Mouse (Mus musculus): ENCODE results near the gene Zdhhc13.

The Zdhhc13 gene

DNA sequence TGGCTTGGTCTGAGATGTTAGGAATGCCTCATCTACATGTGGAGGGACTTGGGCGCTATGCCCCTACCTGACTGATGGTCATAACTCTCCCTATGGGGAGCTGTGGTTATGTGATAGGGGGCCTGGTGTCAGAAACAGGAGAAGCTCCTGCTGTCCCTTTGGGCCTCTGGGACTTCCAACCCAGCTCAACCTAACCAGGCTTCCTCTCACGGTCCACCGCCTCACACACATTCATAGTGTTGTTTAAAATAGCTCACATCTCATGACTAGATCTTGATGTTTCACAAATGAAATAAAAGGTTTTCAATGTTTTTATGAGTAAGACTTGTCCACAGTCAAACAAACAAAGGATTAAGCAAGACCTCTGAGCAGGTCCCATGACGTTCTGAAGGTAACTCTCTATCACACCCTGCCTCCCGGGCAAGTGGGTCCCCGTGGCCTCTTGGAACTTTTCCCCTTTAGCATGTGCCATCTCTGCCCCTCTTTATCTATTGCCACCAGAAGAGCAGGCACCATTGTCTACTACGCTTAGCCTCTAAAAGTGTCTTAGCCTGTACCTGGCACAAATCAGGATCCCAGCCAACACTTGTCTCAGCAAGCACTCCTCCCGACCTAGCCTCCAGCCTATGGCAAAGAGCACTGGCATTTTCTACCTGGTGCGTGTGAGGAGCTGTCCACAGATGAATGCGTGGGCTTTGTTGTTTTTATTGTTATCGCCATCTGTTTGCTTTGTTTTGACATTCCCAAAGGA lies 3.9 kb upstream of the Zdhhc13 start:
- DNase-seq (ENCODE audit: low spot score), result no peak

DNA sequence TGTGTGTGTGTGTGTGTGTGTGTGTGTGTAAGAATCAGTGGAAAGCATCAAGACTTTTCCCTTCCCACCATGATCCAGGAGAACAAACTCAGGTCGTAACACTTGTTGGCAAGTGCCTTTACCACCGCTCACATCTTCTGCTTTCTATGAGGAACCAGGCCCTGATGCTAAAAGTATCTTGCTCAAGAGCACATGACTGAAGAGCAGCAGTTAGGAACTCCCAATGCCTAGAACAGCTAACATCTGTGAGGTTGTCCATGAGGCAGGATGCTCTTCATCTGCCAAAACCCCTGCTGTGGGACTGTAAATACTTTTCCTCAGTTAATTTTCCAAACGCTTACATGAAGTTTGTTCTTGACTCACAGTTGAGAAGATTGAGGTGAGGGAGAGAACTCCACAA lies 455 bp upstream of the Zdhhc13 start:
- DNase-seq (ENCODE audit: low spot score), result peak; percentile 48

DNA sequence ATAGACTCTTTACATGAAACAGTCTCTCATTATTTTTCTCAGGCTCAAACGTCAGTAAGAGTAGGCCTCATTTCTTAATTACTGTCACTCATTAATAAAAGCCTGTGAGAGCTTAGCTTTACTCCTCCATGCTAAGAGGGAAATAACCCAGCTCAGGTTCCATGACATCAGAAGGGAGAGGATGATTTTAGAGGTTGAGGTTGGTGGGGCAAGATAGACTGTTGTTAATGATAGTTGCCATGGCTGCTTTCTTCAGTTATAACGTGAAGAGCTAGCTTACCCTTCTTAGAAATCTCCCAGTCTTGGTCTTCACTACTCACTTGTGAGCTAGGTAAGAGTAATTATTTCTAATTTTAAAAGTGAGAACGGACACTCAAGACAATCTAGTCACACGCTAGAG lies 1.3 kb downstream of the Zdhhc13 start:
- no peak for DNase-seq (ENCODE audit: low spot score)

DNA sequence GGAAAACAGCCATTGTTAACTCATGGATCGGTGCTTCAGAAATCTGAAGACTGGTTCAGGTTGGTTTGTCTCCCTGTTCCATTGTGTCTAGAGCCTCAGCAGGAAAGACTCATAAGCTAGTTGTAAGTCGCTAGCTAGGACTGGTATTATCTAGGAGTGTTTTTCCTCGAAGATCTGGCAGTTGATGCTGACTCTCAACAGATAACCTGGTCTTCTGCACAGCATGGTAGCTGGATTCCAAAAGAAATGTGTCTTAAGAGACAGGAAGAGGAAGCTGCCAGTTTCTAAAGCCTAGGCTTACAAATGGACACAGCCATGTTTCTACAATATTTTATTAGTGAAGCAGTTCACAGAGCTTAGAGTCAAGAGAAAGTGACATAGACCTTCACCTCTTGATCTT lies 2.6 kb downstream of the Zdhhc13 start:
- no peak for DNase-seq (ENCODE audit: low spot score)

DNA sequence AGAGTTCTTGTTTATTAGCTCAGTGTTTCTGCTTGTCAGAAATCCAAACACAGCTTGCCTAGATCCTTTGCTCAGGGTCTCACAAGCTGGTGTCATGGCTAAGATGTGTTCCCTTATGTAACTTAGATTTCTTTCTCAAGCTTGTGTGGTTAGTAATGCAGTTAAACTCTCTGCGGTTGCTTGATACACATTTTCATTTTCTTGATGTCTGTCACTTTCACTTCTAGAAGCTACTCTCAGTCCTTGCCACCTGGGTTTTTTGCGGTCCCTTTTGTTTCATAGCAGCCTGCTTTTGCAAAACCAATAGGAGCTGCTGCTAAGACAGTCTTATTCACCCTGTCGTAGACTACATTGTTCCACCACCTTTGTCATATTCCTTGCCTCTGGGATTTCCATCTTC lies 6.3 kb downstream of the Zdhhc13 start:
- no peak for DNase-seq (ENCODE audit: low spot score)

DNA sequence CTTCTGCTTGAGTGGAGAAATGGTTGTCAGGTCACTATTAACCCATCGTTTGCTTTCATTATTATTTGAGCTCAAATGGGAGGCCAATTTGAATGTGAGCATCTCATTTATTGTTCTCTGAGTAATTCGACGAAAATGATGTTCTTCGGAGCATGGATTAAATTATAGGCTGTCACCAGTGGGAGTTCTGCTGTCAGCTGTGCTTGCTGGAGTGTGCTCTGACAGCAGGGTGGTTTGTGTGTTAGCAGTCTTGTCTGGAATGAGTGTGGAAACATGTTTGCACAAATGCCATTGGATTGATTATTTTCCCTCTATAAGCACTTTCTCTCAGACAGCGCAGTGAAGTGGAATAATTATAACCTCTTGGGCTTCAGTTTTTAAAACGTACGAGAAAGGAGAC lies 14.6 kb downstream of the Zdhhc13 start:
- DNase-seq (ENCODE audit: low spot score), result no peak

DNA sequence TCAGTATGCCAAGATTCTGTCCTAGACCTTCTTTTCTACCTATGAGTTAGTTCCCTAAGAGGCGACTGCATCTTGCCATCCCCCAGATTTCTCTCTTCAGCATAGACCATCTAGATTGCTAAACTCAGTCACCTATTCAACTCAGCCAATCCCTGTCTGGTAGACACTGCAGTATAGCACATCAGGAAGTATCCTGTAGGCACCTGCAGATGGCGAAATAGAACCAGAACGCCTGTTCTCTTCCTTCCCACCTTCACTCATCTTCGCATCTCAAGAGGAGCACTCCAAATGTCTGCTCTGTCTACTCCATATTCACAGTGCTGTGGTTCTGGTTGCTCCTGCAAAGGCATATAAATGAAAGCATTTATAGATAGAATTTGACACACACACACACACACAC lies 17.8 kb downstream of the Zdhhc13 start:
- DNase-seq (ENCODE audit: low spot score), result no peak

DNA sequence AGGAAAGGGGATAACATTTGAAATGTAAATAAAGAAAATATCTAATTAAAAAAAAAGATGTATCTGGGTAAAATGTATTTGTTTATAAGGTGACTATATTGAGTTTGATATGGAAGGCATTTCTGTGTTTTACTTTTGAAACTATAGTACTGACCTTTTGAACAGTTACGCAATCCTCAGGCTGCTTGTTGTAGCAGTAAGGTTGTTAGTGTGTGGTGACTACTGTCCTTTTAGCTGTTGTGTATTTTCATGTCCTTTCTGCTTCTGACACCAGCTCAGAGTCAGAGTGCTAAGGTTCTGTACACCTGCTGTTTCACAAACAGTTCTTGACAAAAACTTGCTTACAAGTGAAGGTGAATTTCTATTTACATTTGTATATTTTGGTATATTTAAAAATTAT lies 21.8 kb downstream of the Zdhhc13 start:
- DNase-seq (ENCODE audit: low spot score), result no peak

DNA sequence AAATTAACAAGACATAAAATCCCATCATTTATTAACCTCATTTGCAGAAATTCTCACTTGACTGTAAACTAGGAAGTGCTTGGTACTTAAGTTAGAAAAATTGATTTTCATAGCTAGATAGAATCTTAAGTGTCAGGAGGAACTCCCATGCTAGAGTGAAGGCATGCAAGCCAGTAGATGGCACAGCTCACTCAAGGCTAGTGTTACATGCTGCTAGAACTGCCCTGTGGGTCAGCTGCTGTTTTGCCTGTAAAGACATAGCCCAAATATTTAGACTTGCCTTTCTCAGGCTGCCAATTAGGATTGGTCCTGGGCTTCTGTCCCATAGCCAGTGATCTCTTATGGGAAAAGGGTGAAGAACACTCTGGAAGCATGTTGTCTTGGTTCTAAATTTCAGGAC lies 23.6 kb downstream of the Zdhhc13 start:
- no peak for DNase-seq (ENCODE audit: low spot score)

DNA sequence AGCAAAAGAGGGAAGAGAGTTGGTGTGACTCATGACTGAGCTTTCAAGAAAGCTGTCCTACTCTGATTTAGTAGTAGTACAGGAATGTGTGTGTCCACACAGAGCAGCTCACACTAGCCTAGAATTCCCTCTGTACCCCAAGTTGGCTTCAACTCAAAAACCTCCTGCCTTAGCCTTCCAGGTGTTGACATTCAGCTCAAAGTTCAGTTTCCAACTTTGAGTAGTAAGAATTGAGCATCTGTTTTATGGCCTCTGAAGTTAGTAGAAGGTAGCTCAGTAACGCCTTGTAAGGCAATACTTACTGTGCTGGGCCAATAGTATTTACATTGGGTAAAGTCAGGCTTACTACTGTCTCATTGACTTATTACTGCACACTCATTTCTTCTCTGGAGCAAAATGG lies 24.8 kb downstream of the Zdhhc13 start:
- DNase-seq (ENCODE audit: low spot score), result no peak

DNA sequence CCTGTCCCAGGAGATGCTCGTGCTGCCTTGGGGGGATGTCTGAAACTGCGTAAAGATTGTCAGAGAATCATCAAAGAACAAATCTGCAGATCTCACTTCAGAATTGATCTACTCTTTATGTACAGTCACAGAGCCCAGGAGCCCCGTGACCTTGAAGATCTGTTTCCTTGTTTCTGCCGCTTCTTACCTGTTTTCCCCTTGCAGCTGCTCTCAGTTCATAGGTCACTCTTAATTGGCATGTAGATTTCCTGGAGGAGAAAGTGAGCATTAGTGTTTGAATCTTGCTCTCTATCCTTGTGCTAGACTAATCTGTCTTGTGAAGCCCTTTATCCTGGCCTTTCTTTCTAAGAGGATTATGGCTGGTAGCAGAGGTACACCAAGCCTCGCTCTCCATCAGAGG lies 32.9 kb downstream of the Zdhhc13 start:
- DNase-seq (ENCODE audit: low spot score), result no peak

DNA sequence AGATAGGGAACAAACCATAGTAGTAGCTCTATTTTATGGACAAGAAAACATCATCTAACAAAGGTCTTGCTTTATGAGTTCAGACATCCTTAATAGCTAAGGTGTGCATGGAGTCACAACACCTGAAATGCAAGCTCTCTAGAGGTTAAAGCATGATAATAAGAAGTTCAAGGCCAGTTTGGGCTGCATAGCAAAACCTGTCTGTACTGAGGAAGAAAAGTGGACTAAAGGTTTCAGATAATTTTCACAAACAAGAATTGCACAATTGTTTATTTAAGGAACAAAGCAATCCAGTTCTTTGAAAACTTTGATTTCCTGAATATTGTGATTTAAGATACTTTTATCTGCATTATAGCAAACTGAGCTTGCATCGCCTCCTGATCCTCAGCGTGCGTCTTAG lies 34.8 kb downstream of the Zdhhc13 start:
- no peak for DNase-seq (ENCODE audit: low spot score)

DNA sequence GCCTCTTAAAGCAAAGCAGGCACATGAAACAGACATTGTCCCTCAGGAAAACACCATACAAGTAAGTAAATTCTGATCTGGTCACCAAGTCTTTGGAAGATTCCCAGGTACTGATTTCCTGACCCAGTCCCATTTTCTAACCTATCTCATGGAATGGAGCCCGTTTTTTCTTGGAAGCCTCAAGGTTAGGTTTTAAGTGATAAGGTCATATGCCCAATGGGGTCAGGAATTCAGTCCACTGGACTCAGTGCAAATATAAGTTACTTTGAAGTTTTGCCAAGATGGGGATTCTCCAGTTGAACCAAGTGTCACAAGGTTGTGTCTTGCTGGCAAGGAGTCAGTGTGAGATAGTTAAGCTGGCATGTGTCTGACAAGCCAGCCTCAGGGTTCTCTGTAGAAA lies 35.9 kb downstream of the Zdhhc13 start:
- DNase-seq (ENCODE audit: low spot score), result no peak

DNA sequence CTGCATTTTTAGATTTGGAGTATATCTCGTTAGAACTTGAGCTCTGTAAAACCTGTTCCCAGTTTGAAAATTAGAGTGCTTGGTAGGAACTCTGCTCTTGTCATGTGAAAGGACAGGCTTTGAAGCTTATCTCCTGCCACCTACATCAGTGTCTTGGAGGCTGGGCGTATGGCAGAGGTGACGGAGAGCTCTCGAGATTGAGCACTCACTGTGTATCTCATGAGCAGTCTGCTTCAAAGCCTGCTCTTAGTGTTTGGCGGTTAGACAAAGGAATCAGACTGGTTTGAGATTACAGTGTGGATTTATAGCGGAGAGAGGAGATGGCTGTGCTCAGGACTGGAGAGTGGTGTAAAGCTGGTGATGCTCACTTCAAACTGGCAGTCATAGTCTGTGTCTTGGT lies 36.4 kb downstream of the Zdhhc13 start:
- no peak for DNase-seq (ENCODE audit: low spot score)

DNA sequence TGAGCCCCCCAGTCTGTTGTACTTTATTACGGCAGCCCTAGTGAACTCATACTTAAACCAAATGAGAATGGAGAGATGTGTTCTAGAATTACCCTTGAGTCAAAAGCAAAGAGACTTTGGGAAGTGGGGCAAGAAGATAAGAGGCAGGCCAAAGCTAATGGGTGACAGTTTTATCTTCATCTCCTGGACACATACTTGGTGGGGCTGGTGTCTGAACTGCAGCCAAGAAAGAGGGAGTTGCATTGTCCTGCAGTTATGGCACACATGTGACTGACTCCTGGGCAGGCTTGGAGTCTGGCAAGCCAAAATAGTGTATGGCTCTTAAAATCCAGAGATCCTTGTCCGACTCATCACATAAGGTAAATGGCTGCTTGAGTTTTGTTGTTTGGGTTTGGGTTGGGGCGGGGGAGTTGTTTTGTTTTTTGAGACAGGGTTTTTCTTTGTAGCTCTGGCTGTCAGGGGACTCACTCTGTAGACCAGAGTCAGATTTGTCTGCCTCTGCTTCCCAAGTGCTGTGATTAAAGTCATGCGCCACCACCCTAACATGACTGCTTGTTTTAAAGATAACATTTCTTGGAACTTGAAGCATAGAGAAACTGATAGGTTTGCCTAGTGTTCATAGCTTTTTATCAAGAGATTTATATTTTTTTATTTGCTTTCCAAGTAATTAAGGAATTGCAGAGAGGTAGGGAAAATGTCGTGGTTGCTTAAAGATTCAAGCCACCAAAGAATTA lies 40.5 kb downstream of the Zdhhc13 start:
- no peak for DNase-seq (ENCODE audit: low spot score)

DNA sequence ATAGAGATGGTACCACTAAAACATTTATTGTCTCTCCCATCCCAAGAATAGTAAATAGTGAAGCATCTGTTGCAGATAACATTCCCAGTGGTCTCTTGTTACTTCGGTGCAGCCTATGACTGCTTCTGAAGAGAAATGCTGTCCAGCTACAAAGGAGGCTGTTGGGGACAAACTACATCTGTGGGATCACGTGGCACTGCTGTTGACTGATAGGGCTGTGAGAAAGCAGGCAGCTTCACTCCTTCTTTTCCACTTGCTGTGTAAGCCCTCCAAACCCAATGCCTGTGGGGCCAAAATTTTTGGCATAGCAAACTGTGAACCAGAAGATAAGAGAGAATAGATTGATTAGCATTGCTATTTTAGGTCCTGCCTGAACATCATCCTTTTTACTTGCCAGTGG lies 41.6 kb downstream of the Zdhhc13 start:
- DNase-seq (ENCODE audit: low spot score), result peak; percentile 29

DNA sequence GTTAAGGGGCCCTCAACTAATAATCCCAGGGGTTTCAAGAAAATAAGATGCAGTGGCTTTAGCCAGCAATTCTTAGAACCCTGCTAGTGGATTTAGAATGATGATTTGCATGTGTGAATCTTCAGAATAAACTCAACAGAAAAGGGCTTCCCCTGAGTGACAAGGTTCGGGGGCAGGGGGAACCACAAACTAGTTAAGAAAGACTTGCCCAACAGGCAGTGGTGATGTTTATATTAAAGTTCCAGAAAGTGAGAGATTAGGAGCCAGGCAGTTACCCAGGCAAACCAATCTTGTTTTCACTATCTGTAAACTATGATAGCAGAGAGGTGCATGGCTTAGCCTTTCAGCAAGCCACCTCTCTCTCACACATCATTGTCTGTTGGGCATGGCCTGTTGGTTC lies 43.9 kb downstream of the Zdhhc13 start:
- no peak for DNase-seq (ENCODE audit: low spot score)

DNA sequence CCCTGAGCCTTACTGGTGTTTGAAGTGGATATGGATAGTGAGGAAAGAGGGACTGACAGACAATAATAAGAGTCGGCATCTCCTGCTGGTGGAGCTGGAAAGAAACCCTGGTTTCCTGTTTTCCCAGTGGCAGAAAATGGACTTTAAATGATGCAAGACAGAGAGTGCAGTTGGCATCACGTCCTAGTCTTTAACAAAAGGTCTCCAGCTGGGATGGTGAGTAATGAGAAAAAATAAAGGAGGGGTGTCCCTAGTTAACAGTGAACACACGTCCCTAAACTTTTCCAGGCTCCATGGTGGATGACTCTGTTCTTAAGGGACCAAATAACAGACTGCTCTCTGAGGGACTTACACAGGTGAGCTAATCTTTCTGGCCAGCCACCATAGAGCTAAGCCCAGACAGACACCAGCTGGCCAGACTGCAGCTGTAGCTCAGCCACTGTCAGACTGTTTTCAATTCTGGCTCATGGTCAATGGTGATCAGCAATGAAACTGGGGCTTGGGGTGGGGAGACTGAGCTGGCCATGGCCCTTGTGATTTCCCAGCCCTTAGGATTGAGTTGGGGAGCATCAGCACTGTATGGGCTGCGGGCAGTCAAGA lies 45.7 kb downstream of the Zdhhc13 start:
- no peak for DNase-seq (ENCODE audit: low spot score)

DNA sequence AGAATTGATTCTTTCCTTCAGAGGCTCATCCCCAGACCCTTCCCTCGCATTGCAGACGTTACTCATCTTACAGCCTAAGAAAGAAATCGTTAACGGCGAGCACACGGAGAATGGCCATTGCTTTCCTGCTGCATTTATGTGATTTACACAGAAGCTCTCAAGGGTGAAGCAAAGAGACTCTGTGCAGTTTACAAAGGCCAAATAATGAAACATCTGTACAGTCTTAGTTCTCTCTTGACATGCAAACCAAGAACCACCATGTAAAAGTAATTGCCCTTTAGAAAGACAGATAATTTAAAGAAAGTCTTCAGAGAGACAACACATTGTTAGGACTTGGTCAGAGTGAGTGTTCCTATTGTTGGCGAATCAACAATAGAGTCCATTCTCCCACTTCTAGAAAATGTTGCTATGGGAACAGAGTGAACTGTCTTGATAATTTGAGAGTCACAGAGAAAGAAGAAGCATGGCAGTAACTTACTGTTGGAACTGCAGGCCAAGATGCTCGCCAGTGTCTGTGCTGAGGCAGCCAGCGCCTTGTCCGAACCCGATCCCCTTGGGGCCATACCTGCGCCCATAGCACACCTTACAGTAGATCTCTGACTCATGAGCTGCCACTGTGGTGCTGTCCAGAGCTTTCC lies 46.3 kb downstream of the Zdhhc13 start:
- DNase-seq (ENCODE audit: low spot score), result no peak

DNA sequence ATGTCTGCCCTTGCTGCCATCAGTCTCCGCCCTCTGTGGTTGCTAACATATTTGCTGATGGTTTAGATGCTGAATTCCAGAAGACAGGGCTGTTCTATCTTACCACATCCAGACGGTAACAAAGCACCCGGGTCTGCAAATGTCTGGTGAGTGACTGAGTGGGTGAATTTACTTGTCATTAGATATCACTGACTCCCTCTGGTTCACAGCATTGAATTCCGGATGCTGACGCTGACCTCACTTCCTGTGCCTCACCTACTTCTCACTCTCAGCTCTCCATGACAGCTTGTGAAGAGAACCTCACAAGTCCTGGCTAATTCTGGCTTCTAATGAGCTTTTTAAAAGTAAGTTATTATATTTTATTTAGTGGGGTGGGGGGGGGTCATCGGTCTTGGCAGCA lies 48.1 kb downstream of the Zdhhc13 start:
- DNase-seq (ENCODE audit: low spot score), result no peak

DNA sequence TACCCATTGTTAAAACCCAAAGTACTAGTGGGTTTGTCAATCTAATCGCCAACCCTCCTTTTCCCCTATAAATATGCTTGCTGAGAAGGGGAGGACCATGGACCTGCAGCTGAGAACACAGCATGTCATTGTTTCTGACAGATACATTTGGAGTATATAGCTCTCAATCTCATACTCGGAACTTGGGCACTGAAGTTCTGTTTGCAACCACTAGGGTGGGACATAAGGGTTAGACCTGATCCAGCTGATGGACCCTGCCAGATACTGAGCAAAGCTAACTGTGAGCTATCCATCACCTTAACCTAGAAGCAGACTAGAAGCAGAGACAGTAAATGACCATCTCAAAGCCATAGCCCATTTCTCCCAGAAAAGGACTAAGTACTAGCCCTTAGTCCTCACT lies 49.6 kb downstream of the Zdhhc13 start:
- no peak for DNase-seq (ENCODE audit: low spot score)

DNA sequence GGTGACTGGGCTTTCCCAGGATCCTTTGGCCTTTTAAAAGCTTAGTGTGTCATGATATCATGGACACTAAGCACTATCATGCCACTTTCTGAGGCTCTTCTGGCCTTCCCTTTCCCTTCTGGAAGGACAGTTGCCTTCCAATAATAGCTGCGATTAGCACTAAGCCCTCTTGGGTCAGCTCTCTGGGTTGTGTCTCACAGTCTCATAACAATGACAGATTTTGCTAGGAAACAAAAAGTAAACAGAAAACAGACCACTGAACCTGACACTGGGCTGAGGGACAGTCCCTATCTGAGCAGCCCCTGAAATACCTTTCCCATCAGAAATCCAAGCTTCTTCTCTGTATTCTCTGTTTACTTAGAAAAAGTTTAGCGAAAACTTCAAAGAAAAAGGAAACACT lies 51.7 kb downstream of the Zdhhc13 start:
- no peak for DNase-seq (ENCODE audit: low spot score)

DNA sequence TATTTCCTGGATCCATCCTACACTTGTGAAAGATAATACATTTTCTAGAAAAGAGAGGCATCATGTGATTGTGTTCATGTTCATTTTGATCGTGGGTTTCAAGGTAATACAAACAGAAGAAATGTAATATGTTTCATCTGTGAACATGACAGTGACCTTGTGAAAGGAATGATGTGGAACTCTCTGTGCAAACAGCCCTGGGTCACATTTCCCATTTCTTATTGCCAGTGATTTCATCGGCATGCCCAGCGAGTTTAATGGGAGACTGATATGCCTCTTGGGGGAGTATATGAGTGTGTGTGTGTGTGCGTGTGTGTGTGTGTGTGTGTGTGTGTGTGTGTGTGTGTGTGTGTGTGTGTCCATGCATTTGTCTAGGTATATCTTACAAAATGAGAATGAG lies 52.7 kb downstream of the Zdhhc13 start:
- no peak for DNase-seq (ENCODE audit: low spot score)

All from lung, postnatal 25 days (tissue).